Mouse (Mus musculus) ovary, postnatal 36 days (tissue): ENCODE results near the gene Npnt.

Experiments used
- DNase-seq: peaks from one replicate; pipeline ENCODE4 v3.0.0; 2022; ENCODE audit warnings: low spot score, mixed read lengths

Npnt gene

GRCm38 (mm10) chr3:132939006-132939405 is 11.1 kb downstream of the Npnt start:
- DNase-seq: no peak

GRCm38 (mm10) chr3:132934649-132935048 is 15.4 kb downstream of the Npnt start:
- DNase-seq: no peak

- DNase-seq: no peak
Observed at GRCm38 (mm10) chr3:132931526-132931925, 18.6 kb downstream of the Npnt start.

GRCm38 (mm10) chr3:132929866-132930265 is 20.2 kb downstream of the Npnt start:
- DNase-seq: no peak

- no peak for DNase-seq
Observed at GRCm38 (mm10) chr3:132928186-132928585, 21.9 kb downstream of the Npnt start.

- no peak for DNase-seq
Observed at GRCm38 (mm10) chr3:132919798-132920197, 30.3 kb downstream of the Npnt start.

- DNase-seq: no peak
Observed at GRCm38 (mm10) chr3:132919240-132919639, 30.9 kb downstream of the Npnt start.

GRCm38 (mm10) chr3:132917356-132918090 is 32.6 kb downstream of the Npnt start:
- DNase-seq: no peak

- DNase-seq: no peak
Observed at GRCm38 (mm10) chr3:132915661-132916060, 34.4 kb downstream of the Npnt start.

GRCm38 (mm10) chr3:132912420-132912819 is 37.7 kb downstream of the Npnt start:
- DNase-seq: no peak

GRCm38 (mm10) chr3:132911716-132912115 is 38.4 kb downstream of the Npnt start:
- no peak for DNase-seq

GRCm38 (mm10) chr3:132910727-132911126 is 39.4 kb downstream of the Npnt start:
- no peak for DNase-seq

- no peak for DNase-seq
Observed at GRCm38 (mm10) chr3:132909736-132910135, 40.4 kb downstream of the Npnt start.

- no peak for DNase-seq
Observed at GRCm38 (mm10) chr3:132907506-132908203, 42.4 kb downstream of the Npnt start.

- no peak for DNase-seq
Observed at GRCm38 (mm10) chr3:132905224-132905930, 44.7 kb downstream of the Npnt start.

GRCm38 (mm10) chr3:132903386-132903785 is 46.7 kb downstream of the Npnt start:
- DNase-seq: no peak

- no peak for DNase-seq
Observed at GRCm38 (mm10) chr3:132902921-132903320, 47.2 kb downstream of the Npnt start.

- no peak for DNase-seq
Observed at GRCm38 (mm10) chr3:132902206-132902605, 47.9 kb downstream of the Npnt start.

GRCm38 (mm10) chr3:132897891-132898290 is 52.2 kb downstream of the Npnt start:
- no peak for DNase-seq

- DNase-seq: no peak
Observed at GRCm38 (mm10) chr3:132897390-132897789, 52.7 kb downstream of the Npnt start.

- DNase-seq: no peak
Observed at GRCm38 (mm10) chr3:132894086-132894485, 56.0 kb downstream of the Npnt start.

- DNase-seq: no peak
Observed at GRCm38 (mm10) chr3:132893676-132894075, 56.4 kb downstream of the Npnt start.

- DNase-seq: no peak
Observed at GRCm38 (mm10) chr3:132893044-132893443, 57.0 kb downstream of the Npnt start.
